Mouse (Mus musculus) cerebellum, adult 2 months (tissue): ENCODE data around the gene Hdac7.

Experiments
- CTCF ChIP-seq: fragments of 200-500 bp; IDR thresholded peaks from 2 replicates; pipeline ENCODE4 v1.5.1; 2011; ENCODE audit warnings: low read depth, mild to moderate bottlenecking, control low read depth, low read length, moderate library complexity, borderline replicate concordance; ENCODE audit not compliant: insufficient read depth
- POLR2A ChIP-seq: fragments of 200-500 bp; IDR thresholded peaks from 2 replicates; pipeline ENCODE4 v1.6.1; 2011; ENCODE audit warnings: low read length, control low read depth, borderline replicate concordance; ENCODE audit not compliant: insufficient read depth

DNA sequence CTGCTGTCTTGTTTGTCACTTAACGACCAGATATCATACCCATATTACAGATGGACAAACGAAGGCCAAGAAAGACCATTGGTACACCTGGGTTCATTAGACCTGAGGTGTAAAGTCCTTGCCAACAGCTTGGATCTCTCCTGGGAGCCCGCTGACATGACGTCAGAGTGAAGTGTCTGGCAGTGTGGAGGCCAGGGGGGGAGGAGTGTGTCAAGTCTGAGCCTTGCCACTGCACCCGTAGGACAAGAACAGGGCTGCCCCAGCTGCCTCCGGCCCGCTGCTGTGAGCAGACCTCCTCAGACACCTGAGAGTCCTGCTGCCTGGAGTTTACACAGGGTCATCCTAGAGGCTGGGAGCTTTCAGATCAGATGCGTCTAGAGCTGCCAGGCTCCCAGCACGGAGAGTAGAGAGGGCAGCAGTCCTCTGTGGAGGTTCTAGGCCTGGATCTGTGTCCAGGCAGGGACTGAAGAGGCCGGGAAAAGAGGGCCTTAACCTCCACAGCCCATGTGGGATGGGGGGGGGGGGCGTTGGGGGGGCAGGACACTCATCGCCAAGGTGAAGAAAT, 100.3 kb downstream of the Hdac7 start:
- TF ChIP-seq POLR2A = no peak
- TF ChIP-seq CTCF = no peak
